In genomic region chr7:111214226-111214906, GRCm38 (mm10) we compare ENCODE assay signal across 21 mouse cellular contexts.
"Had no signal": no experiment of that assay in that cellular context is flagged by ENCODE, and none has a peak within 500 bp of the region (broad histone marks: within the 10 kb centered on the region; RNA-seq: fewer than 3 reads in every experiment).

No protein-coding gene starts in this region.

- H3K27me3 ChIP-seq: liver, embryonic 13.5 days; liver, embryonic 15.5 days; lung, embryonic 15.5 days; midbrain, embryonic 13.5 days; midbrain, embryonic 15.5 days; neural tube, embryonic 13.5 days; neural tube, embryonic 15.5 days had no signal

- H3K4me3 ChIP-seq: liver, embryonic 13.5 days; liver, embryonic 15.5 days; lung, embryonic 15.5 days; megakaryocyte, embryonic 14.5 days; midbrain, embryonic 13.5 days; midbrain, embryonic 15.5 days; neural tube, embryonic 13.5 days; neural tube, embryonic 15.5 days had no signal

- H3K36me3 ChIP-seq: liver, embryonic 13.5 days; liver, embryonic 15.5 days; lung, embryonic 15.5 days; midbrain, embryonic 13.5 days; midbrain, embryonic 15.5 days; neural tube, embryonic 13.5 days; neural tube, embryonic 15.5 days had no signal

- H3K4me2 ChIP-seq: liver, embryonic 13.5 days; liver, embryonic 15.5 days; lung, embryonic 15.5 days; midbrain, embryonic 11.5 days; midbrain, embryonic 13.5 days; midbrain, embryonic 15.5 days; neural tube, embryonic 13.5 days; neural tube, embryonic 15.5 days had no signal

- DNase-seq: liver, embryonic 13.5 days; liver, postnatal 0 days; lung, adult 2 months; lung, postnatal 14 days; lung, postnatal 36 days; retina, postnatal 1 day; right cerebral cortex, adult 18-20 months; right cerebral cortex, postnatal 25 days; right cerebral cortex, postnatal 4 days; spleen, adult 18-20 months; thymus, adult 18-20 months; thymus, postnatal 14 days; thymus, postnatal 36 days had no signal
